Mouse (Mus musculus): ENCODE data around the gene Cks2.

GRCm38 (mm10) chr13:51617861-51618260, 27.2 kb upstream of the Cks2 start:
- TF ChIP-seq POLR2A (IDR thresholded peaks at IDR 0.05; ENCODE audit: borderline replicate concordance, low read depth, low read length): no peak
- peak; percentile 96 for TF ChIP-seq CTCF (IDR thresholded peaks at IDR 0.05; ENCODE audit: low read depth, low read length)
